Mouse (Mus musculus): ENCODE measurements around the gene Vmn2r-ps130. TPM values are rescaled to one million over a fixed set of nuclear protein-coding genes. Genes with fewer than 3 reads are reported as not detected.

Gene Vmn2r-ps130
- not detected for polyA plus RNA-seq (2014; fragmentation: Illumina TruSeq; extraction: RNeasy Lipid Tissue Mini Kit (QIAGEN cat#74804); ENCODE audit: low read depth, low replicate concordance)

DNA sequence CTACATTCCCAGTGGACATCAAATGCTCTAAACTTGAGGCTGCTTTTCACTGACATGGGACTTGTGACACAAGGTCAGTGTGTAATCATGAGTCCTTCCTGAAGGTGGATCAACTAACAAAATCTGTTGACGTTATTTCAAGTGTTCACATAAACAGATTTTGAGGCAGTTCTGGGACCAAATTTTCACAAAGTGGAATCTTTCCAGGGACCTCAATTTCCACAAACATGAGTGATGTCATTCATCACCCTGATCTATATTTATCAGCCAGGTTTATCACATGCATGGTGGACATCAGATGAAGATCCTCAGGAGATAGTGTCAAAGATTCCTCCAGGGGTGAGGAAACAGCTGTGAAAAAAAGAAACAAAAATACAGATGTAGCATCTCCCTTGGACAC, at the start of gene Vmn2r-ps130:
Gene Vmn2r-ps130, plus strand, starts transcription at position 301 of the 400 bp plus-strand sequence.

Other genes starting within 250 kb of the Vmn2r-ps130 start
- gene Zfp945, start 194.0 kb upstream of the Vmn2r-ps130 start, polyA plus RNA-seq (2014; fragmentation: Illumina TruSeq; extraction: RNeasy Lipid Tissue Mini Kit (QIAGEN cat#74804); ENCODE audit: low read depth, low replicate concordance) = 10.2 TPM
- not detected for gene Vmn2r113, start 118.2 kb upstream of the Vmn2r-ps130 start, polyA plus RNA-seq (2014; fragmentation: Illumina TruSeq; extraction: RNeasy Lipid Tissue Mini Kit (QIAGEN cat#74804); ENCODE audit: low read depth, low replicate concordance)
- gene Zfp40, start 132.1 kb downstream of the Vmn2r-ps130 start, polyA plus RNA-seq (2014; fragmentation: Illumina TruSeq; extraction: RNeasy Lipid Tissue Mini Kit (QIAGEN cat#74804); ENCODE audit: low read depth, low replicate concordance) = 10.4 TPM